Mouse (Mus musculus) liver, embryonic 15.5 days (tissue): Measurements from ENCODE around the gene Mertk. TPM values are rescaled to one million over a fixed set of nuclear protein-coding genes. Genes with fewer than 3 reads are reported as not detected.

Source experiments
- ATAC-seq: fragments of 200-750 bp; cut with Nextera tagmentation; 2 replicates; pipeline ENCODE4 v1.8.0; 2017; ENCODE audit warnings: moderate number of reproducible peaks, mild to moderate bottlenecking, moderate library complexity; ENCODE audit not compliant: insufficient read depth
- H3K27ac ChIP-seq: fragments of 300-500 bp; sonication (generic); replicated peaks from 2 replicates; pipeline ENCODE4 v1.5.1; 2015; ENCODE audit warnings: mild to moderate bottlenecking, inconsistent platforms
- H3K27me3 ChIP-seq: fragments of 300-500 bp; sonication (generic); 2 replicates; pipeline ENCODE4 v1.6.1; 2015; ENCODE audit warnings: mild to moderate bottlenecking, inconsistent platforms
- H3K36me3 ChIP-seq: fragments of 300-500 bp; sonication (generic); replicated peaks from 2 replicates; pipeline ENCODE4 v1.6.1; 2015; ENCODE audit warnings: moderate library complexity, mild to moderate bottlenecking, inconsistent platforms
- H3K4me1 ChIP-seq: fragments of 300-500 bp; sonication (generic); replicated peaks from 2 replicates; pipeline ENCODE4 v1.6.1; 2015; ENCODE audit warnings: inconsistent platforms
- H3K4me2 ChIP-seq: fragments of 300-500 bp; sonication (generic); 2 replicates; pipeline ENCODE4 v1.6.1; 2015; ENCODE audit warnings: moderate library complexity, mild to moderate bottlenecking, inconsistent platforms
- H3K4me3 ChIP-seq: fragments of 300-500 bp; sonication (generic); replicated peaks from 2 replicates; pipeline ENCODE4 v1.5.1; 2015; ENCODE audit warnings: mild to moderate bottlenecking, inconsistent platforms
- H3K9ac ChIP-seq: fragments of 300-500 bp; sonication (generic); 2 replicates; pipeline ENCODE4 v1.6.1; 2015; ENCODE audit warnings: moderate library complexity, mild to moderate bottlenecking, inconsistent platforms
- H3K9me3 ChIP-seq: fragments of 300-500 bp; sonication (generic); replicated peaks from 2 replicates; pipeline ENCODE4 v1.6.1; 2016; ENCODE audit warnings: inconsistent platforms
- WGBS: fragments of 180-500 bp; shearing (Covaris S2); methylation state at CpG from one replicate; pipeline ENCODE4 v1.1.7; 2015; ENCODE audit warnings: mixed read lengths; ENCODE audit not compliant: insufficient replicate concordance; 5-methylcytosine and 5-hydroxymethylcytosine counted together
- polyA plus RNA-seq: library from polyadenylated mRNA; unstranded; fragments of >200 nt; fragmentation: Nextera tagmentation; extraction: Ambion mirVana; gene quantifications from 2 replicates; pipeline ENCODE4 v1.2.1, GENCODE M21; 2015

Gene Mertk
- polyA plus RNA-seq, 1 experiment from 2014 or later = 5.3 TPM

GRCm38 (mm10) chr2:128818956-128819643, 120.3 kb downstream of the Mertk start:
- Histone ChIP-seq H3K27ac (peak overlapping the region; percentile 91), H3K27me3 (peaks cover 11% of the 10 kb centered on the region), H3K4me3 (peak overlapping the region; percentile 92), H3K9me3 (no peaks in the 10 kb centered on the region), H3K36me3 (no peaks in the 10 kb centered on the region), H3K9ac (peak overlapping the region; percentile 71), H3K4me1 (peaks cover 29% of the 10 kb centered on the region), H3K4me2 (peak overlapping the region; percentile 80)
- 19% methylated on average over 14 of the region's 14 CpGs for WGBS
- ATAC-seq = no peak

GRCm38 (mm10) chr2:128820631-128821030, 121.9 kb downstream of the Mertk start:
- Histone ChIP-seq H3K9me3 (no peaks in the 10 kb centered on the region), H3K27me3 (peaks cover 3% of the 10 kb centered on the region), H3K9ac (no peak overlapping the region), H3K36me3 (no peaks in the 10 kb centered on the region), H3K27ac (no peak overlapping the region), H3K4me2 (no peak overlapping the region), H3K4me1 (peaks cover 29% of the 10 kb centered on the region), H3K4me3 (no peak overlapping the region)
- no peak for ATAC-seq
- 65% methylated on average over 2 of the region's 2 CpGs for WGBS

GRCm38 (mm10) chr2:128823893-128824292, 125.1 kb downstream of the Mertk start:
- no peak overlapping the region for H3K4me3 ChIP-seq
- WGBS = 75% methylated on average over 5 of the region's 5 CpGs

GRCm38 (mm10) chr2:128827787-128828186, 129.0 kb downstream of the Mertk start:
- H3K9me3 ChIP-seq = no peaks in the 10 kb centered on the region
- H3K27ac ChIP-seq = no peak overlapping the region
- H3K4me1 ChIP-seq = no peaks in the 10 kb centered on the region
- H3K36me3 ChIP-seq = peaks cover 35% of the 10 kb centered on the region
- no peak overlapping the region for H3K9ac ChIP-seq
- WGBS = 78% methylated on average over 1 of the region's 1 CpGs
- no peaks in the 10 kb centered on the region for H3K27me3 ChIP-seq
- ATAC-seq = no peak
- H3K4me3 ChIP-seq = no peak overlapping the region
- H3K4me2 ChIP-seq = no peak overlapping the region

More at GRCm38 (mm10) chr2:128823893-128824292, 125.1 kb downstream of the Mertk start:
- H3K9ac ChIP-seq = no peak overlapping the region
- H3K9me3 ChIP-seq = no peaks in the 10 kb centered on the region
- H3K4me2 ChIP-seq = no peak overlapping the region
- no peak for ATAC-seq
- peaks cover 20% of the 10 kb centered on the region; the same call in 1 of the 2 replicates for H3K36me3 ChIP-seq
- H3K27me3 ChIP-seq = no peaks in the 10 kb centered on the region
- H3K4me1 ChIP-seq = peaks cover 11% of the 10 kb centered on the region
- no peak overlapping the region for H3K27ac ChIP-seq

GRCm38 (mm10) chr2:128832611-128833010, 133.9 kb downstream of the Mertk start:
- H3K4me2 ChIP-seq = no peak overlapping the region
- no peak for ATAC-seq
- no peak overlapping the region for H3K9ac ChIP-seq
- no peaks in the 10 kb centered on the region for H3K4me1 ChIP-seq
- no peak overlapping the region for H3K27ac ChIP-seq
- H3K27me3 ChIP-seq = no peaks in the 10 kb centered on the region
- WGBS = 62% methylated on average over 3 of the region's 3 CpGs
- H3K9me3 ChIP-seq = no peaks in the 10 kb centered on the region
- H3K4me3 ChIP-seq = no peak overlapping the region
- H3K36me3 ChIP-seq = peaks cover 52% of the 10 kb centered on the region

GRCm38 (mm10) chr2:128833035-128833434, 134.3 kb downstream of the Mertk start:
- ATAC-seq = 0 out of 2 replicates have a peak, but pooled peaks have one; percentile 15
- Histone ChIP-seq H3K4me3 (no peak overlapping the region), H3K9me3 (no peaks in the 10 kb centered on the region), H3K27me3 (no peaks in the 10 kb centered on the region), H3K36me3 (peaks cover 52% of the 10 kb centered on the region), H3K4me1 (no peaks in the 10 kb centered on the region), H3K4me2 (no peak overlapping the region), H3K9ac (no peak overlapping the region), H3K27ac (no peak overlapping the region)
- WGBS = 66% methylated on average over 2 of the region's 2 CpGs

- Histone ChIP-seq H3K4me1 (no peaks in the 10 kb centered on the region), H3K9ac (no peak overlapping the region), H3K27me3 (no peaks in the 10 kb centered on the region), H3K4me3 (no peak overlapping the region), H3K9me3 (no peaks in the 10 kb centered on the region), H3K4me2 (no peak overlapping the region), H3K27ac (no peak overlapping the region), H3K36me3 (peaks cover 51% of the 10 kb centered on the region)
- WGBS = 79% methylated on average over 2 of the region's 2 CpGs
- peak; percentile 40; the same call in 1 of the 2 replicates for ATAC-seq
These were observed 134.7 kb downstream of the Mertk start for GRCm38 (mm10) chr2:128833435-128833834.

- Histone ChIP-seq H3K36me3 (peaks cover 36% of the 10 kb centered on the region), H3K4me3 (no peak overlapping the region), H3K9ac (no peak overlapping the region), H3K27me3 (no peaks in the 10 kb centered on the region), H3K9me3 (no peaks in the 10 kb centered on the region), H3K27ac (no peak overlapping the region), H3K4me1 (no peaks in the 10 kb centered on the region), H3K4me2 (no peak overlapping the region)
- WGBS = 76% methylated on average over 8 of the region's 8 CpGs
- no peak for ATAC-seq
These were observed 138.8 kb downstream of the Mertk start for GRCm38 (mm10) chr2:128837531-128837930.

- Histone ChIP-seq H3K4me3 (no peak overlapping the region), H3K27me3 (no peaks in the 10 kb centered on the region), H3K4me2 (no peak overlapping the region), H3K4me1 (no peaks in the 10 kb centered on the region), H3K9ac (no peak overlapping the region), H3K36me3 (peaks cover 41% of the 10 kb centered on the region), H3K9me3 (no peaks in the 10 kb centered on the region), H3K27ac (no peak overlapping the region)
- WGBS = 90% methylated on average over 3 of the region's 3 CpGs
- ATAC-seq = no peak
These were observed 139.9 kb downstream of the Mertk start for GRCm38 (mm10) chr2:128838611-128839010.

GRCm38 (mm10) chr2:128839501-128839900, 140.7 kb downstream of the Mertk start:
- Histone ChIP-seq H3K4me1 (no peaks in the 10 kb centered on the region), H3K4me2 (no peak overlapping the region), H3K4me3 (no peak overlapping the region), H3K27me3 (no peaks in the 10 kb centered on the region), H3K36me3 (peaks cover 39% of the 10 kb centered on the region), H3K9me3 (no peaks in the 10 kb centered on the region), H3K27ac (no peak overlapping the region), H3K9ac (no peak overlapping the region)
- no peak for ATAC-seq
- WGBS = 33% methylated on average over 2 of the region's 2 CpGs

- Histone ChIP-seq H3K27me3 (no peaks in the 10 kb centered on the region), H3K36me3 (peaks cover 37% of the 10 kb centered on the region), H3K9ac (no peak overlapping the region), H3K4me2 (no peak overlapping the region), H3K27ac (no peak overlapping the region), H3K4me1 (no peaks in the 10 kb centered on the region), H3K4me3 (no peak overlapping the region), H3K9me3 (no peaks in the 10 kb centered on the region)
- ATAC-seq = no peak
- 54% methylated on average over 8 of the region's 8 CpGs for WGBS
These were observed 143.7 kb downstream of the Mertk start for GRCm38 (mm10) chr2:128842437-128842836.

- WGBS = 82% methylated on average over 2 of the region's 2 CpGs
- Histone ChIP-seq H3K9me3 (no peaks in the 10 kb centered on the region), H3K36me3 (peaks cover 39% of the 10 kb centered on the region; the same call in 1 of the 2 replicates), H3K27me3 (no peaks in the 10 kb centered on the region), H3K4me2 (no peak overlapping the region), H3K27ac (no peak overlapping the region), H3K4me1 (no peaks in the 10 kb centered on the region), H3K4me3 (no peak overlapping the region), H3K9ac (no peak overlapping the region)
- ATAC-seq = no peak
These were observed 151.3 kb downstream of the Mertk start for GRCm38 (mm10) chr2:128850036-128850435.
